Mouse (Mus musculus) kidney, postnatal 25 days (tissue): ENCODE measurements around the gene Gng2.
A peak's percentile ranks its signal among the peaks of the same experiment; 100 is the strongest.

Experiments used
- DNase-seq, 2 experiments: peaks; one replicate each; pipeline ENCODE4 v3.0.0; 2021; ENCODE audit warnings: mixed read lengths in 2 of 2

Gene Gng2

GRCm38 (mm10) chr14:19858808-19859776 is 118.3 kb downstream of the Gng2 start:
- peak in 1 of 2 experiments; percentile 38 for DNase-seq

GRCm38 (mm10) chr14:19858279-19858678 is 119.1 kb downstream of the Gng2 start:
- no peak for DNase-seq

DNA sequence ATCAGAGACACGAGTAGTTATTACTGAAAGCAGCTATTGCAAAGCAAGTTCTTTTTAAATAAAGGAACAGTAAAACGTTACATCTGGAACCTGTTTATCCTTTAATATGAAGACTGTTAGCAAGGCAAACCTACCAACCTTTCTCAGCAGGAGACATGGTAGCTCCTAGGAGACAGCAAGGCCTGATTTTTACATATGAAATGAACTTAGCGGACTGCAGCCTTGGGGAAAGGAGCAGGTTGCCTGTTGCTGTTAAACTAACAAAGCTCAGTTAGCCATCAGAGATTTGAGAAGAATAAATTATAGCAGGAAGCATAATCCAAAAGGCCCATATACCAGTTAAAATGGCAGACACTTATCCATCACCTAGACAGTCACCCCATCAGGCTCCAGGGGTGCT is 124.0 kb downstream of the Gng2 start:
- DNase-seq: no peak

GRCm38 (mm10) chr14:19839600-19840332 is 137.7 kb downstream of the Gng2 start:
- peak; percentile 51 to 82 for DNase-seq

DNA sequence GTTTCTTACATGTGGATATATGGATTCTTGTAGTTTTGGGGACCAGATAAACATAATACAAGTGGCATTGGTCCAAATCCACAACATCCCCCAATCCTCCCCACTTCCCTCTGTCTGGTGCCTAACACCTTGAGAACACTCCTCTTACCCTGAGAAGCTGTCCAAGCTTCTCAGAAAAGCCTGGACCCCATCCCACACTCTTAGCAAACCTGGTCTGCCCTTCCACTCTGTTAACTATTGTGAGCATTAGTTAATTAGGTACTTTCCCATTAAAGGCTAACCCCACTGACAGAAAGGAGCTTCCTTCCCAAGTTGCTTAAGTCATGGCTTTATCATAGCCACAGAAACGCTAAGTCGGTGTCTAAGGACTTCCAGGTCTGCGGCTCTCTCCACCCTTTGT is 141.1 kb downstream of the Gng2 start:
- DNase-seq: no peak

GRCm38 (mm10) chr14:19825481-19825880 is 151.9 kb downstream of the Gng2 start:
- no peak for DNase-seq

DNA sequence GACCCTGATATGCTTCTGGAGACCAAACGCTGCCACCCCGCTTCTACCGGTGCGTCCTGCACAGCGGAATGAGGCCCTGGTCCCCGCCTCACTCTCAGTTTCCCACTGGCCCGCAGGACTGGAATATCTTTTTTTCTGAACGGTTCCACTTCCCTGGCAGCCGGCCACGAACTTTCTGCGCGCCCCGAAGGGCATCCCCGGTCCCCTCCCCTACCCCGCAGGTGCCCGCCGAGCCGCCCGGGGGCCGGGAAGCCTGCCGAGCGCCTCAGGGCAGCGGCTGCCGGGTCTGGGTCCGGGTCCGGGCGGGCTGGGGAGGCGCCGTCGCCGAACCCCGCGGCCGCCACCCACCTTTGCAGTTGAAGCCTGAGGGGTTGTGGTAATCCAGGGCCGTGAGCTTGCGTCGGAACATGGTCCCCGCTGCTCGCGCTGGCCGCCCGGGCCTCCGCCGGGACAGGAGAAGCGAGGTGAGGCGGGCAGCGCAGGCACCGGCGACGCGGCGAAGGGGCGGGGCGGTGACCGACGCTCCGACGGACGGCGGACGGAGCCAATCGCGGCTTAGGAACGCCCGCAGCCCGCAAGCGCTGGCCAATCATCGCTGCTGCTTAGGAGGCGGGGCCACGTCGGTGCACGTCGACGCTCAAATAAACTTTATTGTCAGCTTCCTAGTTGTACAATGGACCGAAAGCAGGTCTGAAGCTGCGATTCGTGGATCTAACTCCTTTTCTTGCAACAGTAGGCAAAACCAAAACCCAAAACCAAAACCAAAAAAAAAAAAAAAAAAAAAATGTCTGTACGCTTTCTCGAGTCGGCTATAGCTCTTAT is 153.9 kb downstream of the Gng2 start, which contains the start of gene Rtraf:
Gene Rtraf, minus strand, starts transcription at position 504 of the 822 bp plus-strand sequence.
- peak; percentile 95 to 98 for DNase-seq
